Mouse (Mus musculus) liver, adult 2 months (tissue): ENCODE measurements at regions not wholly inside any gene's neighbourhood (a gene's known extent, or its start where the extent isn't known, plus 50 kb on each side); places are given as distances from the start of the nearest gene placed in this dataset.

Source experiments
- DNase-seq: peaks from one replicate; pipeline ENCODE4 v3.0.0-alpha.2; 2011; ENCODE audit warnings: low read depth, low spot score; ENCODE audit errors: extremely low read depth
- H3K27ac ChIP-seq: fragments of 200-500 bp; replicated peaks from 2 replicates; pipeline ENCODE4 v1.5.1; 2012; ENCODE audit warnings: low read depth, mild to moderate bottlenecking, control low read depth, inconsistent platforms, low read length; ENCODE audit not compliant: insufficient read depth
- H3K27me3 ChIP-seq: fragments of 200-500 bp; 2 replicates; pipeline ENCODE4 v1.6.1; 2012; ENCODE audit warnings: mild to moderate bottlenecking, moderate library complexity, low read length, inconsistent platforms; ENCODE audit not compliant: control insufficient read depth, insufficient read depth
- H3K36me3 ChIP-seq: fragments of 200-500 bp; 2 replicates; pipeline ENCODE4 v1.6.1; 2012; ENCODE audit warnings: low read length, inconsistent platforms; ENCODE audit not compliant: control insufficient read depth, insufficient read depth
- H3K4me1 ChIP-seq: fragments of 200-500 bp; 2 replicates; pipeline ENCODE4 v1.6.1; 2011; ENCODE audit warnings: low read length; ENCODE audit not compliant: control insufficient read depth, insufficient read depth
- H3K4me3 ChIP-seq: fragments of 200-500 bp; 2 replicates; pipeline ENCODE4 v1.5.1; 2011; ENCODE audit warnings: low read depth, mild to moderate bottlenecking, control low read depth, low read length, moderate library complexity; ENCODE audit not compliant: insufficient read depth
- H3K79me2 ChIP-seq: fragments of 200-500 bp; 2 replicates; pipeline ENCODE4 v1.6.1; 2012; ENCODE audit warnings: inconsistent platforms, mild to moderate bottlenecking, low read length, moderate library complexity; ENCODE audit not compliant: control insufficient read depth, insufficient read depth
- H3K9ac ChIP-seq: fragments of 200-500 bp; 2 replicates; pipeline ENCODE4 v1.6.1; 2012; ENCODE audit warnings: low read depth, mild to moderate bottlenecking, control low read depth, inconsistent platforms, low read length
- CTCF ChIP-seq: fragments of 200-500 bp; IDR thresholded peaks from 2 replicates; pipeline ENCODE4 v1.5.1; 2011; ENCODE audit warnings: low read depth, low read length, control low read depth
- POLR2A ChIP-seq: fragments of 200-500 bp; IDR thresholded peaks from 2 replicates; pipeline ENCODE4 v1.6.1; 2011; ENCODE audit warnings: low read length, control low read depth; ENCODE audit not compliant: insufficient read depth; ENCODE audit errors: extremely low read depth
- whole genome bisulfite sequencing: fragments of 180-500 bp; shearing (Covaris S2); methylation state at CpG from one replicate; pipeline ENCODE4 v1.1.7; 2018; 5-methylcytosine and 5-hydroxymethylcytosine counted together

- DNase-seq = no peak
- Histone ChIP-seq H3K9ac (no peak overlapping the region), H3K4me1 (no peaks in the 10 kb centered on the region), H3K4me3 (no peak overlapping the region), H3K79me2 (no peaks in the 10 kb centered on the region), H3K27me3 (no peaks in the 10 kb centered on the region), H3K27ac (no peak overlapping the region), H3K36me3 (no peaks in the 10 kb centered on the region)
- TF ChIP-seq CTCF = no peak
- WGBS = 73% methylated on average over 3 of the region's 3 CpGs
These were observed 340.0 kb upstream of the Jag1 start for GRCm38 (mm10) chr2:137456436-137456835.

DNA sequence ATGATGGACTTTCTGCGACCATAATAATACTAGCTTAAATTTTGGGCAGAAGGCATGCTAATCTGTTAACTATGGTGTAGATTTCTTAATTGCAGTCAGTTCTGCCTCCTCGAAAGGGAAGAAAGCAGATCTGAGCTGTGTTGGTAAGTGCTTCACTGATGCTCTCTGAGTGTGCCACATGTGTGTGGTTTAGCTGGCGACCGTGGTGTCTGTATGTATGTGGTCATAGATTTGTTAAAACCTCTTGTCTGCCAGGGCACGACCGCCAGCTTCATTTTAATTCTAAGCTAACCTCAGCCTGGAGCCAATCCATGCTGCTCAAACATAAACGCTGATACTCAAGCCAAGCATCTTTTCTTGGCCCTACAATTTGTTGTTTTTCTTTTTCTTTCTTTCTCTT, 330.5 kb upstream of the Jag1 start:
- H3K9ac ChIP-seq = no peak overlapping the region
- no peak overlapping the region for H3K27ac ChIP-seq
- TF ChIP-seq POLR2A (no peak), CTCF (no peak)
- no peaks in the 10 kb centered on the region for H3K4me1 ChIP-seq
- no peaks in the 10 kb centered on the region for H3K27me3 ChIP-seq
- no peaks in the 10 kb centered on the region for H3K79me2 ChIP-seq
- 86% methylated on average over 7 of the region's 7 CpGs for WGBS
- H3K36me3 ChIP-seq = no peaks in the 10 kb centered on the region
- no peak for DNase-seq
- H3K4me3 ChIP-seq = no peak overlapping the region

GRCm38 (mm10) chr2:137437741-137438140, 321.3 kb upstream of the Jag1 start:
- H3K4me3 ChIP-seq = no peak overlapping the region
- TF ChIP-seq CTCF (no peak), POLR2A (no peak)
- no peaks in the 10 kb centered on the region; the same call in 1 of the 2 replicates for H3K27me3 ChIP-seq
- no peaks in the 10 kb centered on the region for H3K79me2 ChIP-seq
- 78% methylated on average over 5 of the region's 5 CpGs for WGBS
- H3K9ac ChIP-seq = no peak overlapping the region
- H3K4me1 ChIP-seq = no peaks in the 10 kb centered on the region
- H3K27ac ChIP-seq = no peak overlapping the region
- no peak for DNase-seq
- H3K36me3 ChIP-seq = no peaks in the 10 kb centered on the region

GRCm38 (mm10) chr2:137436161-137436560, 319.7 kb upstream of the Jag1 start:
- WGBS = 71% methylated on average over 4 of the region's 4 CpGs
- DNase-seq = peak; percentile 17

DNA sequence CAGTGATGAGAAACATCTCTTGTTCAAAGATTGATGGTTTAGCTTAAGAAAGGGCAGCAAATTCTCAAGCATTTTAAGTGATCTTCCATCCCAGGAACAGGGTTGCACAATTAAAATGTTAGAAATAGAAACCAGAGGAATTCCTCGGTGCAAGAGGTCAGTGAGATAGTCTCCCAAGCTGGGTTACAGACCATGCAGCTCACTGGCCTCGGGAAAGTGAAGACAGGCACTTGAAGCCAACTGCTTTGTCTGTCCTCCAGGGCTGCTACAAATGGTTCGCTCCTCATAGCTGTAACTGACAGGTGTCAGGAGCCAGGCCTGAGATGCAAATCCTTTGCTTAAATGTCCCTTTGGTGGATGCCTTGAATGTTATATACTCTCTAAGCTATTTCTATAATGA, 306.2 kb upstream of the Jag1 start:
- Histone ChIP-seq H3K9ac (no peak overlapping the region), H3K4me1 (no peaks in the 10 kb centered on the region), H3K36me3 (no peaks in the 10 kb centered on the region), H3K27me3 (no peaks in the 10 kb centered on the region), H3K4me3 (no peak overlapping the region), H3K27ac (no peak overlapping the region), H3K79me2 (no peaks in the 10 kb centered on the region)
- peak; percentile 32 for DNase-seq
- no peak for TF ChIP-seq CTCF
- no peak for TF ChIP-seq POLR2A
- WGBS = 61% methylated on average over 3 of the region's 3 CpGs

More at GRCm38 (mm10) chr2:137436161-137436560, 319.7 kb upstream of the Jag1 start:
- Histone ChIP-seq H3K4me3 (no peak overlapping the region), H3K36me3 (no peaks in the 10 kb centered on the region), H3K27ac (no peak overlapping the region), H3K27me3 (no peaks in the 10 kb centered on the region; the same call in 1 of the 2 replicates), H3K9ac (no peak overlapping the region), H3K4me1 (no peaks in the 10 kb centered on the region), H3K79me2 (no peaks in the 10 kb centered on the region)
- TF ChIP-seq CTCF = no peak
- TF ChIP-seq POLR2A = no peak

GRCm38 (mm10) chr2:137419678-137420077, 303.2 kb upstream of the Jag1 start:
- DNase-seq = peak; percentile 26
- Histone ChIP-seq H3K36me3 (no peaks in the 10 kb centered on the region), H3K4me3 (no peak overlapping the region), H3K27me3 (no peaks in the 10 kb centered on the region), H3K27ac (no peak overlapping the region), H3K79me2 (no peaks in the 10 kb centered on the region), H3K4me1 (no peaks in the 10 kb centered on the region), H3K9ac (no peak overlapping the region)
- TF ChIP-seq POLR2A (no peak), CTCF (no peak)
- WGBS = 58% methylated on average over 4 of the region's 4 CpGs
